Mouse (Mus musculus) lung, adult 2 months (tissue): ENCODE measurements around the gene Cdh1. TPM values are rescaled to one million over a fixed set of nuclear protein-coding genes. Genes with fewer than 3 reads are reported as not detected.

Experiments used
- DNase-seq: peaks from one replicate; pipeline ENCODE4 v3.0.0; 2022
- H3K4me1 ChIP-seq: fragments of 200-500 bp; 2 replicates; pipeline ENCODE4 v1.6.1; 2011; ENCODE audit warnings: low read length; ENCODE audit not compliant: control insufficient read depth, insufficient read depth
- H3K4me3 ChIP-seq: fragments of 200-500 bp; replicated peaks from 2 replicates; pipeline ENCODE3; 2011; ENCODE audit warnings: low read depth, mild to moderate bottlenecking, control low read depth, low read length; ENCODE audit errors: extremely low read depth
- CTCF ChIP-seq: fragments of 200-500 bp; IDR thresholded peaks from 2 replicates; pipeline ENCODE4 v1.5.1; 2011; ENCODE audit warnings: mild to moderate bottlenecking, low read length, control low read depth; ENCODE audit not compliant: insufficient read depth
- POLR2A ChIP-seq: fragments of 200-500 bp; IDR thresholded peaks from 2 replicates; pipeline ENCODE4 v1.6.1; 2011; ENCODE audit warnings: low read depth, mild to moderate bottlenecking, control low read depth, low read length, borderline replicate concordance; ENCODE audit errors: extremely low read depth
- WGBS: fragments of 180-500 bp; shearing (Covaris S2); methylation state at CpG from one replicate; pipeline ENCODE4 v1.1.7; 2018; 5-methylcytosine and 5-hydroxymethylcytosine counted together
- polyA plus RNA-seq: library from polyadenylated mRNA; depleted of rRNA; stranded (reverse); fragments of >200 nt; gene quantifications from 2 replicates; pipeline ENCODE4 v1.2.3, GENCODE M21; 2012

Cdh1 gene
- polyA plus RNA-seq, 1 experiment = 140 TPM

GRCm38 (mm10) chr8:106633361-106634158 lies 30.4 kb downstream of the Cdh1 start:
- no peak for TF ChIP-seq CTCF
- TF ChIP-seq POLR2A = no peak
- no peak for DNase-seq
- H3K4me1 ChIP-seq = peaks cover 7% of the 10 kb centered on the region; the same call in 1 of the 2 replicates
- WGBS = 62% methylated on average over 17 of the region's 17 CpGs
- H3K4me3 ChIP-seq = no peak overlapping the region

- H3K4me1 ChIP-seq = peaks cover 7% of the 10 kb centered on the region; the same call in 1 of the 2 replicates
- no peak overlapping the region for H3K4me3 ChIP-seq
- 13% methylated on average over 5 of the region's 5 CpGs for WGBS
- DNase-seq = no peak
- TF ChIP-seq CTCF (no peak), POLR2A (no peak)
Measured at GRCm38 (mm10) chr8:106635284-106635683, 32.1 kb downstream of the Cdh1 start.

- no peak for DNase-seq
- H3K4me3 ChIP-seq = no peak overlapping the region
- 78% methylated on average over 4 of the region's 4 CpGs for WGBS
- no peak for TF ChIP-seq CTCF
- H3K4me1 ChIP-seq = peaks cover 7% of the 10 kb centered on the region; the same call in 1 of the 2 replicates
Measured at GRCm38 (mm10) chr8:106637446-106637845, 34.3 kb downstream of the Cdh1 start.

- Histone ChIP-seq H3K4me3 (no peak overlapping the region), H3K4me1 (peaks cover 2% of the 10 kb centered on the region; the same call in 1 of the 2 replicates)
- no peak for TF ChIP-seq CTCF
- TF ChIP-seq POLR2A = no peak
- DNase-seq = no peak
- 79% methylated on average over 7 of the region's 7 CpGs for WGBS
Measured at GRCm38 (mm10) chr8:106638768-106639295, 35.7 kb downstream of the Cdh1 start.

- DNase-seq = no peak
- WGBS = 75% methylated on average over 7 of the region's 7 CpGs
- no peak overlapping the region for H3K4me3 ChIP-seq
- peaks cover 2% of the 10 kb centered on the region; the same call in 1 of the 2 replicates for H3K4me1 ChIP-seq
- TF ChIP-seq POLR2A (no peak), CTCF (no peak)
Measured at GRCm38 (mm10) chr8:106640212-106640611, 37.1 kb downstream of the Cdh1 start.

- TF ChIP-seq CTCF (no peak), POLR2A (no peak)
- DNase-seq = no peak
Measured at GRCm38 (mm10) chr8:106640921-106641320, 37.8 kb downstream of the Cdh1 start.

GRCm38 (mm10) chr8:106642172-106642571 lies 39.0 kb downstream of the Cdh1 start:
- TF ChIP-seq CTCF (no peak), POLR2A (no peak)
- 61% methylated on average over 2 of the region's 2 CpGs for WGBS
- no peak for DNase-seq
- no peak overlapping the region for H3K4me3 ChIP-seq
- H3K4me1 ChIP-seq = peaks cover 4% of the 10 kb centered on the region

More at GRCm38 (mm10) chr8:106640921-106641320, 37.8 kb downstream of the Cdh1 start:
- H3K4me3 ChIP-seq = no peak overlapping the region
- peaks cover 2% of the 10 kb centered on the region; the same call in 1 of the 2 replicates for H3K4me1 ChIP-seq
- 55% methylated on average over 5 of the region's 5 CpGs for WGBS

- no peak for DNase-seq
- 51% methylated on average over 4 of the region's 4 CpGs for WGBS
- H3K4me1 ChIP-seq = peaks cover 6% of the 10 kb centered on the region
- H3K4me3 ChIP-seq = no peak overlapping the region
- TF ChIP-seq CTCF (no peak), POLR2A (no peak)
Measured at GRCm38 (mm10) chr8:106643100-106643499, 39.9 kb downstream of the Cdh1 start.

GRCm38 (mm10) chr8:106644957-106645356 lies 41.8 kb downstream of the Cdh1 start:
- 49% methylated on average over 3 of the region's 3 CpGs for WGBS
- TF ChIP-seq POLR2A (no peak), CTCF (no peak)

GRCm38 (mm10) chr8:106646153-106646552 lies 43.0 kb downstream of the Cdh1 start:
- DNase-seq = no peak
- 58% methylated on average over 2 of the region's 2 CpGs for WGBS
- no peak for TF ChIP-seq POLR2A
- TF ChIP-seq CTCF = no peak
- H3K4me1 ChIP-seq = peaks cover 4% of the 10 kb centered on the region
- no peak overlapping the region for H3K4me3 ChIP-seq

More at GRCm38 (mm10) chr8:106644957-106645356, 41.8 kb downstream of the Cdh1 start:
- no peak for DNase-seq
- H3K4me3 ChIP-seq = no peak overlapping the region
- H3K4me1 ChIP-seq = peaks cover 6% of the 10 kb centered on the region
